Mouse (Mus musculus): Measurements from ENCODE around the gene Vangl2.

GRCm38 (mm10) chr1:172063291-172064023 is 35.2 kb upstream of the Vangl2 start:
- no peak for TF ChIP-seq ZNF384 (IDR thresholded peaks at IDR 0.05; ENCODE audit: low read depth, low read length)
- no peak for TF ChIP-seq CHD2 (IDR thresholded peaks at IDR 0.05; ENCODE audit: low read depth, low read length)
